Mouse (Mus musculus): ENCODE measurements around the gene Entpd7. TPM values are rescaled to one million over a fixed set of nuclear protein-coding genes. Genes with fewer than 3 reads are reported as not detected.
A peak's percentile ranks its signal among the peaks of the same experiment; 100 is the strongest.

The Entpd7 gene
- 2.4 and 2.5 TPM in 2 replicates for polyA plus RNA-seq (2015; fragmentation: Nextera tagmentation; extraction: Ambion mirVana)

- peaks cover 23% of the 10 kb centered on the region for H3K4me1 ChIP-seq (replicated peaks)
- peak; percentile 100 for ATAC-seq (ENCODE audit: insufficient read depth)
- H3K4me2 ChIP-seq = peak within 1 kb of the TSS; percentile 92
- peak within 1 kb of the TSS; percentile 71 for H3K4me3 ChIP-seq (replicated peaks)
- 0 out of 2 replicates have a peak within 1 kb of the TSS, but pooled peaks have one; percentile 4 for H3K27ac ChIP-seq (replicated peaks)
- H3K9ac ChIP-seq = peak within 1 kb of the TSS; percentile 66
- peaks cover 5% of the 10 kb centered on the region; the same call in 1 of the 2 replicates for H3K36me3 ChIP-seq (replicated peaks)
- H3K9me3 ChIP-seq (replicated peaks) = no peaks in the 10 kb centered on the region
- H3K27me3 ChIP-seq = no peaks in the 10 kb centered on the region
- WGBS (ENCODE audit: insufficient replicate concordance) = under 1% methylated on average over 60 of the region's 60 CpGs
Measured at GRCm38 (mm10) chr19:43689419-43690246, at the start of gene Entpd7. Gene Entpd7, plus strand, starts transcription at chr19:43689672.

GRCm38 (mm10) chr19:43641833-43642232 lies 47.6 kb upstream of the Entpd7 start:
- Histone ChIP-seq H3K9me3 (replicated peaks) (no peaks in the 10 kb centered on the region), H3K4me2 (no peak overlapping the region), H3K27me3 (peaks cover 4% of the 10 kb centered on the region), H3K4me1 (replicated peaks) (peaks cover 11% of the 10 kb centered on the region), H3K27ac (replicated peaks) (no peak overlapping the region), H3K4me3 (replicated peaks) (no peak overlapping the region), H3K36me3 (replicated peaks) (no peaks in the 10 kb centered on the region), H3K9ac (no peak overlapping the region)
- ATAC-seq (ENCODE audit: insufficient read depth) = no peak
- WGBS (ENCODE audit: insufficient replicate concordance) = 62% methylated on average over 11 of the region's 11 CpGs

GRCm38 (mm10) chr19:43642843-43643242 lies 46.6 kb upstream of the Entpd7 start:
- no peaks in the 10 kb centered on the region for H3K36me3 ChIP-seq (replicated peaks)
- H3K4me3 ChIP-seq (replicated peaks) = no peak overlapping the region
- H3K27ac ChIP-seq (replicated peaks) = no peak overlapping the region
- no peak overlapping the region for H3K4me2 ChIP-seq
- no peak for ATAC-seq (ENCODE audit: insufficient read depth)
- WGBS (ENCODE audit: insufficient replicate concordance) = 70% methylated on average over 9 of the region's 9 CpGs
- H3K9ac ChIP-seq = no peak overlapping the region
- peaks cover 4% of the 10 kb centered on the region for H3K27me3 ChIP-seq
- peaks cover 12% of the 10 kb centered on the region for H3K4me1 ChIP-seq (replicated peaks)
- H3K9me3 ChIP-seq (replicated peaks) = no peaks in the 10 kb centered on the region

GRCm38 (mm10) chr19:43645508-43645907 lies 44.0 kb upstream of the Entpd7 start:
- no peaks in the 10 kb centered on the region for H3K36me3 ChIP-seq (replicated peaks)
- no peak overlapping the region for H3K4me3 ChIP-seq (replicated peaks)
- no peak for ATAC-seq (ENCODE audit: insufficient read depth)
- WGBS (ENCODE audit: insufficient replicate concordance) = 52% methylated on average over 9 of the region's 9 CpGs
- no peaks in the 10 kb centered on the region for H3K9me3 ChIP-seq (replicated peaks)
- H3K27ac ChIP-seq (replicated peaks) = no peak overlapping the region
- no peak overlapping the region for H3K4me2 ChIP-seq
- no peak overlapping the region for H3K9ac ChIP-seq
- H3K27me3 ChIP-seq = peaks cover 4% of the 10 kb centered on the region
- H3K4me1 ChIP-seq (replicated peaks) = peaks cover 12% of the 10 kb centered on the region

- WGBS (ENCODE audit: insufficient replicate concordance) = 43% methylated on average over 7 of the region's 7 CpGs
- no peak overlapping the region for H3K27ac ChIP-seq (replicated peaks)
- H3K9ac ChIP-seq = no peak overlapping the region
Measured at GRCm38 (mm10) chr19:43646852-43647251, 42.6 kb upstream of the Entpd7 start.

GRCm38 (mm10) chr19:43647261-43647660 lies 42.2 kb upstream of the Entpd7 start:
- Histone ChIP-seq H3K4me2 (no peak overlapping the region), H3K36me3 (replicated peaks) (no peaks in the 10 kb centered on the region), H3K27ac (replicated peaks) (no peak overlapping the region), H3K9ac (no peak overlapping the region), H3K27me3 (peaks cover 19% of the 10 kb centered on the region), H3K4me1 (replicated peaks) (peaks cover 12% of the 10 kb centered on the region), H3K9me3 (replicated peaks) (no peaks in the 10 kb centered on the region), H3K4me3 (replicated peaks) (no peak overlapping the region)
- 49% methylated on average over 9 of the region's 9 CpGs for WGBS (ENCODE audit: insufficient replicate concordance)
- no peak for ATAC-seq (ENCODE audit: insufficient read depth)

More at GRCm38 (mm10) chr19:43646852-43647251, 42.6 kb upstream of the Entpd7 start:
- Histone ChIP-seq H3K4me3 (replicated peaks) (no peak overlapping the region), H3K4me1 (replicated peaks) (peaks cover 12% of the 10 kb centered on the region), H3K36me3 (replicated peaks) (no peaks in the 10 kb centered on the region), H3K9me3 (replicated peaks) (no peaks in the 10 kb centered on the region), H3K27me3 (peaks cover 15% of the 10 kb centered on the region), H3K4me2 (no peak overlapping the region)
- no peak for ATAC-seq (ENCODE audit: insufficient read depth)

- no peak for ATAC-seq (ENCODE audit: insufficient read depth)
- WGBS (ENCODE audit: insufficient replicate concordance) = 44% methylated on average over 4 of the region's 4 CpGs
Measured at GRCm38 (mm10) chr19:43648343-43648742, 41.1 kb upstream of the Entpd7 start.

GRCm38 (mm10) chr19:43651241-43651785 lies 38.2 kb upstream of the Entpd7 start:
- ATAC-seq (ENCODE audit: insufficient read depth) = no peak
- H3K9ac ChIP-seq = no peak overlapping the region
- peaks cover 5% of the 10 kb centered on the region; the same call in 1 of the 2 replicates for H3K4me1 ChIP-seq (replicated peaks)
- no peak overlapping the region for H3K4me2 ChIP-seq
- no peaks in the 10 kb centered on the region for H3K36me3 ChIP-seq (replicated peaks)
- peaks cover 42% of the 10 kb centered on the region for H3K27me3 ChIP-seq
- H3K4me3 ChIP-seq (replicated peaks) = no peak overlapping the region
- no peaks in the 10 kb centered on the region for H3K9me3 ChIP-seq (replicated peaks)
- H3K27ac ChIP-seq (replicated peaks) = no peak overlapping the region
- 36% methylated on average over 8 of the region's 8 CpGs for WGBS (ENCODE audit: insufficient replicate concordance)

More at GRCm38 (mm10) chr19:43648343-43648742, 41.1 kb upstream of the Entpd7 start:
- Histone ChIP-seq H3K27ac (replicated peaks) (no peak overlapping the region), H3K9me3 (replicated peaks) (no peaks in the 10 kb centered on the region), H3K27me3 (peaks cover 30% of the 10 kb centered on the region), H3K4me3 (replicated peaks) (no peak overlapping the region), H3K4me2 (no peak overlapping the region), H3K36me3 (replicated peaks) (no peaks in the 10 kb centered on the region), H3K9ac (no peak overlapping the region), H3K4me1 (replicated peaks) (peaks cover 12% of the 10 kb centered on the region)

- no peaks in the 10 kb centered on the region for H3K9me3 ChIP-seq (replicated peaks)
- H3K27me3 ChIP-seq = peaks cover 40% of the 10 kb centered on the region
- no peak overlapping the region for H3K9ac ChIP-seq
- no peak for ATAC-seq (ENCODE audit: insufficient read depth)
- no peak overlapping the region for H3K4me3 ChIP-seq (replicated peaks)
- H3K27ac ChIP-seq (replicated peaks) = no peak overlapping the region
- no peaks in the 10 kb centered on the region for H3K36me3 ChIP-seq (replicated peaks)
- no peak overlapping the region for H3K4me2 ChIP-seq
- 27% methylated on average over 11 of the region's 11 CpGs for WGBS (ENCODE audit: insufficient replicate concordance)
- no peaks in the 10 kb centered on the region for H3K4me1 ChIP-seq (replicated peaks)
Measured at GRCm38 (mm10) chr19:43655735-43656492, 33.6 kb upstream of the Entpd7 start.

GRCm38 (mm10) chr19:43659632-43660031 lies 29.8 kb upstream of the Entpd7 start:
- Histone ChIP-seq H3K9ac (no peak overlapping the region), H3K27ac (replicated peaks) (no peak overlapping the region), H3K4me1 (replicated peaks) (no peaks in the 10 kb centered on the region), H3K27me3 (peaks cover 8% of the 10 kb centered on the region; the same call in 1 of the 2 replicates), H3K9me3 (replicated peaks) (no peaks in the 10 kb centered on the region), H3K36me3 (replicated peaks) (peaks cover 17% of the 10 kb centered on the region), H3K4me2 (no peak overlapping the region), H3K4me3 (replicated peaks) (no peak overlapping the region)
- WGBS (ENCODE audit: insufficient replicate concordance) = 48% methylated on average over 6 of the region's 6 CpGs
- no peak for ATAC-seq (ENCODE audit: insufficient read depth)

- Histone ChIP-seq H3K4me1 (replicated peaks) (no peaks in the 10 kb centered on the region), H3K27ac (replicated peaks) (no peak overlapping the region), H3K9me3 (replicated peaks) (no peaks in the 10 kb centered on the region), H3K4me2 (no peak overlapping the region), H3K4me3 (replicated peaks) (no peak overlapping the region), H3K36me3 (replicated peaks) (peaks cover 21% of the 10 kb centered on the region), H3K27me3 (no peaks in the 10 kb centered on the region), H3K9ac (no peak overlapping the region)
- WGBS (ENCODE audit: insufficient replicate concordance) = 18% methylated on average over 9 of the region's 9 CpGs
- no peak for ATAC-seq (ENCODE audit: insufficient read depth)
Measured at GRCm38 (mm10) chr19:43660774-43661173, 28.7 kb upstream of the Entpd7 start.

All from liver, embryonic 15.5 days (tissue).